Mouse (Mus musculus): ENCODE data around the gene Pias1.
A peak's percentile ranks its signal among the peaks of the same experiment; 100 is the strongest.

Pias1 gene

GRCm38 (mm10) chr9:62854483-62854882, 133.2 kb downstream of the Pias1 start:
- DNase-seq = peak in 1 of 2 experiments; percentile 61

GRCm38 (mm10) chr9:62851571-62851970, 136.2 kb downstream of the Pias1 start:
- no peak for DNase-seq

GRCm38 (mm10) chr9:62848641-62849040, 139.1 kb downstream of the Pias1 start:
- no peak for DNase-seq

- DNase-seq = peak; percentile 90 to 95
Measured at GRCm38 (mm10) chr9:62847694-62848093, 140.0 kb downstream of the Pias1 start.

- DNase-seq = peak; percentile 77 to 79
Measured at GRCm38 (mm10) chr9:62844461-62844860, 143.3 kb downstream of the Pias1 start.

DNA sequence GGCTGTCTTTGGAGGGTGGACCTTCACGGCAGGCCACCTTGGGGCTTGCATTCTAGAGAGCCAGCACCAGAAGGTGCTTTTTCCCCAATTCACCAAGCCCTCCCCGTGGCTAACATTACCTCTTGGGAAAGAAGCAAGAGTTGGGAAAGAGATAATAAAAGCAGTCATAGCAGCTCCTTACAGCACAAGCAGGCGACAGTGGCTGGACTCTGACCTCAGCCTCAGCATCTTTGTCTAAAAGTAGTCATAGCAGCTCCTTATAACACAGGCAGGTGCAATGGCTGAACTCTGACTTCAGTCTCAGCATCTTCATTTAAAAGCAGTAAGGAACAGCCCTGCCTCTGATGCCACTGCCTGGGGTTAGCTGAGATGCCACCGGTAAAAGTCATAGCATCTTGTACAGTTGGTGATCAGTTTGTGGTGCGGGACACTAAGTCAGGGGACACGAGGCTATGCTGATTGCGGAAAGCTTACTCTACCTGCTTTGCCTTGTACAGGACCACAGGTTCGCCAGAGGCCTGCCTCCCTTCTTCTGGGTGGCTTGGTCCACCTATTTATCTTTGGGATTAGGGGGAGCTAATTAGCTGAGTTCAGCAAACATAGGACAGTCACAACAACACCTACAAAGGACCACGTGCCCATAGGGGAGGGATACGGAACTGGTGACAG, 144.2 kb downstream of the Pias1 start:
- no peak for DNase-seq

DNA sequence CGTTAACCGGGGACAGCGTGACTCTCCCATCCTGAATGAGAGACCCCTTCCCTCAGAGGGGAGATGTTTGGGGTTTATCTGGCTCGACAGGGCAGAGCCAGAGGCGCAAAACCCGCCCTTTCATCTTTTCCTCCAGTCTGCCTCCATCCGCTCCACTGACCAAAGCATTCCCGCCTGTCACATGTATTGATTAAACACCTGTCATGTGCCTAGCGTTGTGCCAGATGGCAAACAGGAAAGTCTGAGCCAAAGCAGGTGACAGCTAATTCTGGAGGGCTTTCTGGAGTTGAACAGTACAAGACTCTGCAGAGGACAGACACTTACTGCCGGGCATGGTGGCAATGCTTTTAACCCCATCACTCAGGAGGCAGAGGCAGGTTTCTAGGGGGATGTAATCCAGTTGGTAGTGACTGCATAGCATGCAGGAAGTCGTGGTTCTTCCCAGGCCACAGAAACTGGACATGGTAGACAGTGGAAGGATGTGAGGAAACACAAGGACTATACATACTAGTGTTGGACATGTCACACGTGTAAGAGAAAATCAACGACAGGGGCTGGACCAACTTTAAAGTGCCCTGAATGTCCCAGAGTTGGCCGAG, 148.5 kb downstream of the Pias1 start:
- DNase-seq = peak; percentile 54 to 57

GRCm38 (mm10) chr9:62838506-62839171, 149.1 kb downstream of the Pias1 start, which contains the start of gene Cln6:
Cln6 (plus strand) TSS chr9:62838785.
- DNase-seq = peak; percentile 80 to 92

DNA sequence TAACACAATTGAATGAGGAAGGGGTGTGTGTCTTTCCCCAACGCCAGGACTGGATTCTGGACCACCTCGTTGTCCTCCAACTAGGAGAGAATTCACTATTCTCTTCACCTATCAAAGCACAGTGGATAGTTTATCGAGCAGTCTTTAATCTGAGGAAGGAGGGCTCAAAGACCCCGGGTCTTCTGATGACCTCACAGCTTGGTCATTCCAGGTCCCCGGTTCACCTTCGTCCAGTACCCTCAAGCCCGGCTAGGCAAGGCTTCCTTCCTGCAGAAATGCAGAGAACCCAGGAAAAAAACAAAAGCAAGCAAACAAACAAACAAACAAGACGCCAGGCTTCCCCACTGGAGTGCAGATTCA, 149.6 kb downstream of the Pias1 start:
- DNase-seq = no peak

DNA sequence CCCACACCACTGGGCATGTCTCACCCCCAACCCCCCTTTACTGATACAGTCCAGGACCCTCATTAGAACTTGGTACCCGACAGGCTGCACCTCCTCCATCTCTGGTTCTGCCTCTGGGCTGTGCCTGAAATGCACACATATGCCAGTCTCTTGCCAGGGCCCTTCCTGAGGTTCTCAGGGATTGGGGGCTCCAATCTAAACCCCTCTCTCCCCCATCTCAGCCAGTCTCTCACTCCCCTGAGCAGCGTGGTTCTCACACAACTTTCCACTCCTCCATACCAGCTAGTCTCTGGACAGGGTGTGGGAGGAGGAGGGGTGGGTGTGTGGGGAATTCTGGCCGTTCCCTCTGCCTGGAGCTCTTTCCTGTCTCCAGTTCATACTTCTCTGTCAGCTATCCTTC, 150.1 kb downstream of the Pias1 start:
- no peak for DNase-seq

- DNase-seq = no peak
Measured at GRCm38 (mm10) chr9:62835705-62836446, 151.8 kb downstream of the Pias1 start.

DNA sequence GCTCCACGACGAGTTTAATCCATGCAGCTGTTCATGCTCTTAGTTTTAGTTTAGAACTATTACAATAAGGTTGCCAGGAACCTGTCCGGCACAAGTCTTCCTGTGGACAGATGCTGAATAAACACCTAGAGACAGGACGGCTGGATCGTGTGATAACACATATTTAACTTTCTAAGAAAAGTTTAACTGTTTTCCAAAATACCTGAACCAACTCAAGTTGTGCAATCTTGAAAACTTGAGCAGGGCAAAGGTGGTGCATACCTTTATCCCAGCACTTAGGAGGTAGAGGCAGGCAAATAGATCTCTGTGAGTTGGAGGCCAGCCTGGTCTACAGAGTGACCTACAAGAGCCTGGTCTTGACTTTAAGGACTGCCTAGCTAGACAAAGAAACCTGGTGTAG, 152.8 kb downstream of the Pias1 start:
- no peak for DNase-seq

DNA sequence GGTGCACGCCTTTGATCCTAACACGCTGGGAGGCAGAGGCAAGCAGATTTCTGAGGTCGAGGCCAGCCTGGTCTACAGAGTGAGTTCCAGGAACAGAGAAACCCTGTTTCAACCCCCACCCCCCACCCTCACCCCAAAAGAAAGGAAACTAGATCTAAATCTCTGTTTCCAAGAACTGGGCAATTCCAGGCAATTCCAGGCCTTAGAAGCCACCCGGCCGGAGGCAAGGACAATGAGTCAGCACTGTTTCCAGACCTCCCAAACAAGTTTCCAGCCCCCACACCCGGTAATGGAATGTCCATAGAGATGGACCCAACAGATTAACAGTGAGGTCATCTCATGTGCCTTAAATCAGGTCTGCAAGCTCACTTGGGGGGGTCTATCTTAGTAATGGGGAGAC, 157.8 kb downstream of the Pias1 start:
- DNase-seq = no peak

DNA sequence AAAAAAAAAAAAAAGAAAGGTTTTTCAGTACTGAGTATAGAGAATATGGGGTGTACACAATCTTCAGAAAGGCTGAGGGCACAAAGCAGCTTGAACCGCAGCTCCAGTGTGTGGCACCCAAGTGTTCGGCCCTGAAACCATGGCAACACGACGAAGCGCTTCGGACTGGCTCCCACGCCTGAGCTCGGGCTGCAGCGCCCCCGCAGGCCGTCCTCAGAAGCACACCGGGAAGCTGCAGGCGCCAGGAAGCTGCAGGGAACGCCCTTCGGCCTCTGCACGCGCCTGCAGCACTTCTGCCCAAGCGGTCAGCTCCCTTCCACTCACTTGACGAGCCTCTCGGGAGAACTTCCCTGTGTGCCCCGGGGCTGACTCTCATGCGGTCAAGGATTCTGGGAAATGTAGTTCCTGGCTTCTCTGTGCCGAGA, 159.1 kb downstream of the Pias1 start:
- peak; percentile 99 for DNase-seq
